Mouse (Mus musculus): Measurements from ENCODE around the gene Cfap54.

DNA sequence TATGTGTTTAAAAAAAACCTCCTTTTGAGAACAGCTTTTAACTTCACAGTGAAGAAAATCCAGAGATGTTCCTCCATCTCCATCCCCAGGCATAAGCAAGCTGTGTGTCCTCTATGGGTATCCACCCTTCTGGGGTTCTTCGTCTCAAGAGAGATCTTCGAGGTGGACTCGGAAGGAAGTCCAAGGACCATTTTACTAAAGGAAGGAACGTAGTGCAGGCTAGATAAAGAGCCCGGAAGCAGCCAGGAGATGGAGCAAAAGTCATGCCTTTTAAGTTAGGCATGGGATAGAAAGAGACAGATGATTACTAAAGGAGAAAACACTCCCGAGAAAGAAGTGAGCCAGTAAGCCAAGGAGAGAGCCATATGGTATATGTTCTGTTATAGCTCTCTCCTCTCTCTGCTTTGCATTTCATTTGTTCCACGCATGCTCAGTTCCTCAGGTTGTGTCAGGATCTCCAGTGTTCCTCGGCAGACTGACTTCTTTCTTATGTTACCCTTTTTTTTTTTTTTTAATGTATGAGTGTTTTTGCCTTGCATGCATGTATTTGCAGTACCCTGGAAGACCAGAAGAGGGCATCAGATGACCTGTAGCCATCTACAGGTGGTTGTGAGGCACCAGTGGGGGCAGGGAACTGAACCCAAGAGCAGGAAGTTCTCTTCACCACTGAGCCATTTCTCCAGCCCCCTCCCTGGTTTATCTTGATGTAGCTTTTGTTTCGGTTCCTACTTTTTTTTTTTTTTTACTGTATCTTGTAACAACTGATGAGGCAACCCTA, 11.1 kb downstream of the Cfap54 start:
- TF ChIP-seq GATA1 (IDR thresholded peaks at IDR 0.05; ENCODE audit: borderline replicate concordance, low read length) (no peak), FLI1 (IDR thresholded peaks at IDR 0.05; ENCODE audit: low read length) (no peak)

Data from megakaryocyte, embryonic 14.5 days (primary cell).